Mouse (Mus musculus): ENCODE results near the gene Me3.

The Me3 gene

GRCm38 (mm10) chr7:89833521-89833920 is 201.3 kb downstream of the Me3 start:
- DNase-seq (ENCODE audit: low spot score): no peak

GRCm38 (mm10) chr7:89835566-89835965 is 203.4 kb downstream of the Me3 start:
- DNase-seq (ENCODE audit: low spot score): no peak

GRCm38 (mm10) chr7:89836676-89837075 is 204.5 kb downstream of the Me3 start:
- DNase-seq (ENCODE audit: low spot score): no peak

- no peak for DNase-seq (ENCODE audit: low spot score)
These were observed 205.6 kb downstream of the Me3 start for GRCm38 (mm10) chr7:89837841-89838240.

GRCm38 (mm10) chr7:89839721-89840120 is 207.5 kb downstream of the Me3 start:
- DNase-seq (ENCODE audit: low spot score): no peak

- DNase-seq (ENCODE audit: low spot score): peak; percentile 97
These were observed 209.6 kb downstream of the Me3 start for GRCm38 (mm10) chr7:89841670-89842403.

- DNase-seq (ENCODE audit: low spot score): no peak
These were observed 210.2 kb downstream of the Me3 start for GRCm38 (mm10) chr7:89842404-89842715.

- no peak for DNase-seq (ENCODE audit: low spot score)
These were observed 210.9 kb downstream of the Me3 start for GRCm38 (mm10) chr7:89843121-89843520.

- peak; percentile 66 for DNase-seq (ENCODE audit: low spot score)
These were observed 211.3 kb downstream of the Me3 start for GRCm38 (mm10) chr7:89843533-89843932.

GRCm38 (mm10) chr7:89845669-89846068 is 213.5 kb downstream of the Me3 start:
- no peak for DNase-seq (ENCODE audit: low spot score)

GRCm38 (mm10) chr7:89850510-89850909 is 218.3 kb downstream of the Me3 start:
- DNase-seq (ENCODE audit: low spot score): no peak

- peak; percentile 22 for DNase-seq (ENCODE audit: low spot score)
These were observed 220.2 kb downstream of the Me3 start for GRCm38 (mm10) chr7:89852158-89853095.

- no peak for DNase-seq (ENCODE audit: low spot score)
These were observed 220.9 kb downstream of the Me3 start for GRCm38 (mm10) chr7:89853131-89853530.

GRCm38 (mm10) chr7:89855196-89855595 is 223.0 kb downstream of the Me3 start:
- DNase-seq (ENCODE audit: low spot score): no peak

- peak; percentile 82 for DNase-seq (ENCODE audit: low spot score)
These were observed 224.4 kb downstream of the Me3 start for GRCm38 (mm10) chr7:89856440-89857217.

GRCm38 (mm10) chr7:89864769-89865168 is 232.6 kb downstream of the Me3 start:
- no peak for DNase-seq (ENCODE audit: low spot score)

- no peak for DNase-seq (ENCODE audit: low spot score)
These were observed 235.0 kb downstream of the Me3 start for GRCm38 (mm10) chr7:89867221-89867620.

GRCm38 (mm10) chr7:89879686-89880085 is 247.5 kb downstream of the Me3 start:
- no peak for DNase-seq (ENCODE audit: low spot score)

GRCm38 (mm10) chr7:89884551-89884950 is 252.4 kb downstream of the Me3 start:
- DNase-seq (ENCODE audit: low spot score): no peak

- no peak for DNase-seq (ENCODE audit: low spot score)
These were observed 259.2 kb downstream of the Me3 start for GRCm38 (mm10) chr7:89891412-89891811.

GRCm38 (mm10) chr7:89891856-89892255 is 259.7 kb downstream of the Me3 start:
- DNase-seq (ENCODE audit: low spot score): peak; percentile 64

GRCm38 (mm10) chr7:89903007-89903406 is 270.8 kb downstream of the Me3 start:
- no peak for DNase-seq (ENCODE audit: low spot score)

All from embryo, embryonic 10.5 days (tissue).